Mouse (Mus musculus) frontal cortex, postnatal 14 days (tissue): ENCODE measurements at regions not wholly inside any gene's neighbourhood (a gene's known extent, or its start where the extent isn't known, plus 50 kb on each side); places are given as distances from the start of the nearest gene placed in this dataset.

Experiments
- DNase-seq, 2 experiments: peaks; one replicate each; pipeline ENCODE4 v3.0.0; 2022; ENCODE audit warnings: low spot score in 2 of 2

DNA sequence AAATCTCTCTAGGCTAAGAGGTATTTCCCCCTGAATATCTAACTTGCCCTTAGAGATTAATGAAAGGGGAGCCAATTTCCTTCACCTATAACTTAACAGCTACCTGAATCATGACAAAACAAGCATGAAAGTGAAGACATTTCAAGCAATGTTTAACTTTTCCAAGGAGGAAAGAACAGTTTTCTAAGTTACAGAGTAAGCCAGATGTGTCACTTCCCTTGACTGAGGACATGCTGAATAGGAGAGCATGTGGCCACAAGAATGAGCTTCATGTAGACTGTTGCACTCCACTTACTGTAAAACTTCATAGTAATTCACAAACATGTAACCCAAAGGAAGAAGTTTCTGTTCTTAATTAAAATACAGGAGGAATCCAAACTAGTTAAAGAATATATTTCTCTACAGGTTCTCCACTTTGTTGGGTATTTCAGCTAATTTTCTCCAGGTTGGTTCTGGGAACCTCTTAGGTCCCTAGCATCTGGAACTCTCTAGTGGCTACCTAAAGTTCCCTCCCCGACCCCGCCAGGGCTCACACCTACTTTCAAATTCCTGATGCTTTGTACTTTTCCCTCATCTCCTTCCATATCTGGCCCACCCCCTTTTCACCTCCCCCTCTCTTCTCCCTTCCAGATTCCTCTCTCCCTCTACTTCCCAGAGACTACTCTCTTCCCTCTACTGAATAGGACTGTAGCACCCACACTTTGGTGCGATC lies 142.0 kb upstream of the Tyrp1 start:
- DNase-seq: no peak

DNA sequence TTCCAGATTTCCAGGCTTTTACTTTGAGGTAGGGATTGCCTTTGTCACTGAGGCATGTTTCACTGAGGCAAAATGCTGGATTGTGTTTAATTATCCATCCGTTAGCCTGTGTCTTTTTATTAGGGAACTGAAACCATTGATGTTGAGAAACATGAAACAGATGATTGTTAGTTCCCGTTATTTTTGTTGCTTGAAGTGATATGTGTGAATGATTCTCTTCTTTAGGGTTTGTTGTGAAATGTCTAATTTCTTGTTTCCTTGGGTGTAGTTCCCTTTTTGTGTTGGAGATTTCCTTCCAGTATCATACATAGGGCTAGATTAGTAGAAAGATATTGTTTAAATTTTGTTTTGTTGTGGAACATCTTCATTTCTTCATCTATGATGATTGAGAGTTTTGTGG lies 121.2 kb upstream of the Tyrp1 start:
- DNase-seq: no peak

DNA sequence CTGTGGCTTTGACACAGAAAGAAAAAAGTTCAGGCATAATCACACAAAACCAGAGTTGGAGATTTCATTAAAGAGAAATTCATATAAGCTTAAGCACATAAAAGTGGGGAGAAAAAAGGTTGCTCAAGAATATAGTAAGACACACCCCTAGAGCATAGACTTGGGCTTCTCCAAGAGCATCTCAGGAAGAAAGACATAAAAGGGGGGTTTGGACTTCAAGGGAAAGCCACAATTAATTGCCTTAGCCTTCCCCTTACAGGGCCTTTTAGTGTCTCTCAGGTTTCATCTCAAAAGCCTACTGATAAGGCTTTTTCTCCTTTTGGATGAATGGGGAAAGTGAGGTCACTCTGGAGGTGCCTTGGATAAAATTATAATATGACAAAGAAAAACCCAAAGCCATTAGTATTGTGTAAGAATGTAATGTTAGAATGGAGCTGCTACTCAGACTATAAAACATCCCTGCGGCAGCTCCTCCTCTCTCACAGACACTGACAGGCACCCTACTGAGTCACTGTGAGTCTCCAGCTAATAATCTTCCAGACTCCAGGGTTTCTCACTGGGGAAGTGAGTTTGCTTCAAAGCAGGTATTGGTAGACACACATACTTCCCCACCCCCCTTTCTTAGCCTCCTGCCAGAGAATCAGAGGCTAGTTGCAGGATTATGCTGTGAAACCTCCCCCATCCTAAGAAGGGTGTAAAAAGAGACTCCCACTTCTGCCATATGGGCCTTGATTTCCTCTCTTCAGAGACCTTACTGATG lies 88.8 kb upstream of the Tyrp1 start:
- DNase-seq: no peak

DNA sequence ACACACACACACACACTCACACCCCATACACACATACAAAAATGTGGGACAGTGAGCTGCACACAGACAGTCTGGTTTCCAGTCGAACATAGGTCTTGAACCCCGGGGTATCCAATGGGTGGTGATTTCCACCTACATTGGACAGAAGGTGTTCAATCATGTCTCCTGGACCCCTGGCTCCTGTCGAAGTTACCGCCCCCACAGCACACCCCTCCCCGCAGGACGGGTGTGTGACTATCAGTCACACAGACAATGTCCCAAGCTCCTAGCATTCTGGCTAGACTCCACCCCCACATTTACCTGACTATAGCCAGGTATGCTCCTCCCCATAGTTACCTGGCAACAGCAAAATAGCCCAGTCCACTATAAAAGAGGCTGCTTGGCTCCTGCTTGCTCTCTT lies 81.7 kb upstream of the Tyrp1 start:
- DNase-seq: no peak

DNA sequence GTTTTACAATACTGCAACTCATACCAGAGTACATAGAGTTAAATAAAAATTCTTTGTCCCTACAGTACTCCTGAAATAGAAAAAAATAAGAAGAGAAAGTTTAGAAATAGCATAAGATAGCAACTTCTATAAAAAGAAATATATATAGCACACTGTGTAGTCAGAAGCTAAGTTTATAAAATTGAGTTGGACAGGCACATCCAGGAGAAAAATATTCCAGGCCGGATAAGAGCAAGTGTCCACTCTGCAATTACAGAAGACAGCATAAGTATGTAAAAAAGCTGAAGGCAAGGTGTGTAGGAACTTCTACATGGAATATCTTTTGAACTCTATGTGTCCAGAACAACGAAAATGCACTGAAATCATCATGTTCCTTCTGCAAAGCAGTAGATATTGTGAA lies 77.8 kb upstream of the Tyrp1 start:
- DNase-seq: no peak

DNA sequence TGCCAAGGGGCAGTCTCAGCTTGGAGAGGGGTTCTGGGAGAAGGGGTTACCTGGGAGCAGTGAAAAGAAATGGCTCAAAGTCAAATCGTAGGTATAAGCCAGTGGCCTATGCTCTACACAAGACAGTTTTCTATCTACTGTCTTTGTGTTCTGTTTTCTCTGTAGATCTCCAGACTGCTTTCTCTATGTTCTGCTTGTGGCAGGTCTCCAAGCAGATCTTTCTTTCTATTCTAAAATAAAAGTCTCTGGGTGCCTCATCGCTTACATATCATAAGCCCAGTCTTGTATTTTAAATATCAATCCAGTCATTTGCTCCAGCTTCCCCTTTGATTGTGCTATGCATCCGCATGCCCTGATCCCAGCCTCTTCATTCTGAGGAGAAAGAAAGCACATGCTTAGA lies 69.9 kb upstream of the Tyrp1 start:
- no peak for DNase-seq

DNA sequence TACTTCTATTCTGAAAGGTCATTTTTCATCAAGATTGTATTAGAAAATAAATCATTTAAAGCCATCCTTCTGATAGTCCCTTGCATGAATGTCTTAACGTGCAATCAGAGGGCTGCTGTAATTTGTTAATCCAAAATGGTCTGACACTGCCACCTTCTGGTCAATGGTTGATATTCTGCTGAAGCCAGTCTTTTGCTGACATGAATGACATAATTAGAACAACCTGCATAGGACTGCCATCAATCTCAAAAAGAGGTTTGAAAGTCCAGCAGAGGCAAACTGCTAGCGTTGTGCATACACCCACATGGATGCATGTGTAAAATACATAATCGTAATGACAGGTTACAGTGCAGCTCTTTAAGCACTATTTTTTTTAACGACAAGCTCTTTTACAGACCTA lies 68.1 kb upstream of the Tyrp1 start:
- DNase-seq: peak; percentile 19 to 69

- no peak for DNase-seq
Observed at GRCm38 (mm10) chr4:80767447-80767846, 66.5 kb upstream of the Tyrp1 start.
